Mouse (Mus musculus) heart, embryonic 15.5 days (tissue): ENCODE data around the gene Baz2b. TPM values are rescaled to one million over a fixed set of nuclear protein-coding genes. Genes with fewer than 3 reads are reported as not detected.
A peak's percentile ranks its signal among the peaks of the same experiment; 100 is the strongest.
"Not testable (repeated sequence)": the region's sequence is repeated elsewhere in the genome, so short reads cannot be mapped to it uniquely, and the experiment has no call there.

ENCODE experiments used
- ATAC-seq: fragments of 200-750 bp; cut with Nextera tagmentation; replicated peaks from 2 replicates; pipeline ENCODE4 v1.8.0; 2017; ENCODE audit warnings: low read depth, moderate TSS enrichment; ENCODE audit not compliant: insufficient number of reproducible peaks, insufficient read depth, low FRiP score
- H3K27ac ChIP-seq: fragments of 300-500 bp; sonication (generic); 2 replicates; pipeline ENCODE4 v1.5.1; 2015; ENCODE audit warnings: mild to moderate bottlenecking, inconsistent platforms
- H3K27me3 ChIP-seq: fragments of 300-500 bp; sonication (generic); 2 replicates; pipeline ENCODE4 v1.6.1; 2015; ENCODE audit warnings: inconsistent platforms
- H3K36me3 ChIP-seq: fragments of 300-500 bp; sonication (generic); 2 replicates; pipeline ENCODE4 v1.6.1; 2015; ENCODE audit warnings: mild to moderate bottlenecking, inconsistent platforms
- H3K4me1 ChIP-seq: fragments of 300-500 bp; sonication (generic); replicated peaks from 2 replicates; pipeline ENCODE4 v1.6.1; 2015; ENCODE audit warnings: inconsistent platforms
- H3K4me2 ChIP-seq: fragments of 300-500 bp; sonication (generic); 2 replicates; pipeline ENCODE4 v1.6.1; 2015; ENCODE audit warnings: inconsistent platforms, mild to moderate bottlenecking, moderate library complexity
- H3K4me3 ChIP-seq: fragments of 300-500 bp; sonication (generic); 2 replicates; pipeline ENCODE4 v1.5.1; 2015; ENCODE audit warnings: mild to moderate bottlenecking, inconsistent platforms
- H3K9ac ChIP-seq: fragments of 300-500 bp; sonication (generic); 2 replicates; pipeline ENCODE4 v1.6.1; 2015; ENCODE audit warnings: mild to moderate bottlenecking, inconsistent platforms
- H3K9me3 ChIP-seq: fragments of 300-500 bp; sonication (generic); replicated peaks from 2 replicates; pipeline ENCODE4 v1.6.1; 2016; ENCODE audit warnings: inconsistent platforms
- WGBS: fragments of 180-500 bp; shearing (Covaris S2); methylation state at CpG from one replicate; pipeline ENCODE4 v1.1.7; 2015; ENCODE audit warnings: mixed read lengths; 5-methylcytosine and 5-hydroxymethylcytosine counted together
- polyA plus RNA-seq: library from polyadenylated mRNA; unstranded; fragments of >200 nt; fragmentation: Nextera tagmentation; extraction: Ambion mirVana; gene quantifications from 2 replicates; pipeline ENCODE4 v1.2.1, GENCODE M21; 2015

Baz2b gene
- polyA plus RNA-seq, 1 experiment from 2014 or later = 42.3 TPM

DNA sequence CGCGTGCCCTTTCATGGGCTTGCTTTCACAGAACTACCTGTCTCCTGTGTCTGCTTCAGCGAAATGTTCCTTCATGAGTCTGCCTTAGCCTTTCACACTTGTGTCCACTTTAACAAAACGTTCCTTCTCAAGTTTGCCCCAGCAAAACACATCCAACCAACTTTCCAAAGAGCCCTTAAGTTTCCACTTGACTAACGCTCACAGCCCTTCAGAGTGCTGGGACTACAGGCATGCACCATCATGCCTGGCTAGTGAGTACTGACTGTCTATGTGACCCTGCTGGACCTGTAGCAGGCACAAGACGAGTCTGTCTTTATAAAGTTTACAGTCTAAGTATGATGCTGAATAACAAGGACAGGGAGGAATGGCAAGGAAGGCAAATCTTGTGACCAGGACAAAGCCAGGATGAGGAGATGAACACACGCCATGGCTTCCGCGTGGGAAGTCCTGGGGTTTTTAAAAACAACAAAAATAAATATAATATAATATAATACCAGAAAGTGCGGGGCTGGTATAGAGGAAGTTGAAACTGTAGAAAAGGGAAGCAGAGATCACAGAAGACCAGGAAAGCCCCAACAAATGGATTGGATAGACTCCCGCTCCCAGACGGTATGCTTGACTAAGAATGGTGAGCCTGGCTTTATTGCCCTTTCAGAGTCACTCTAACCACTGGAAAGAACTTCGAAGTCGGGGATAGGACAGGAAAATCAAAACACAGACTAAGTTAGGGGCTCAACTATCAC, 120.7 kb downstream of the Baz2b start:
- peaks cover 23% of the 10 kb centered on the region for H3K4me1 ChIP-seq
- H3K9me3 ChIP-seq = no peaks in the 10 kb centered on the region
- WGBS = 79% methylated on average over 14 of the region's 14 CpGs
- no peaks in the 10 kb centered on the region for H3K36me3 ChIP-seq
- H3K27ac ChIP-seq = peak overlapping the region; percentile 48
- no peaks in the 10 kb centered on the region for H3K27me3 ChIP-seq
- no peak overlapping the region for H3K4me3 ChIP-seq
- no peak overlapping the region for H3K4me2 ChIP-seq
- no peak for ATAC-seq
- H3K9ac ChIP-seq = no peak overlapping the region

DNA sequence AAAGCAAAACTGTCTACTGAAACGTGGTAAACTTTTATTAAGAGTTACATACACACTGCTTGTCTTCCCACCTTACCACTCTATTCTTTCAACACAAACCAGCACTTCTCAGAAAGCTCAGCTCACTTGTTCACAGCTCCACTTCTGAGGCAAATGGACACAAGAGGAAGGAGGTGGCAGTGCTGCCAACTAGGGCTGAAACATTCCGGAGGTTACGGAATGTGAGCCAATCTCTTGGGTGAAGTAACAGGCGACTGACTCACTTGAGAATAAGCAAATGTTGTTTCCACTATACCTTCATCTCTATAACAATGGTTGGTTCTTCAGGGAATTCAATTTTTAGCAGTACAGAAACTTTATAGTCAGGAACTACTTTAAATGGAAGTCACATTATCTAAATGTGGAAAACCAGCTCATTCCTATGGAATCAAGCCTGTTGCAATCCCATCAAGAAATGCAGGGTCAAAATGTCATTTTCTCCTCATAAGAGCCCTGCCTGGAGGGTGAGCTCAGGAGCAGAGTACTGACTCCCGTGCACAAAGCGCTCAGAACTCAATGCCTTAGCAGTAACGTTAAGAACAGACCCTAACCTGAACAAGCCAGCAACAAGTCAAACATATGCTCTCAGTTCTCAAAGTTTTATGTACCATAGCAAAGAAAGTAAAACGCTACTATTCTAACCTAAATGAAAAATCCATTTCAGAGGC, 123.3 kb downstream of the Baz2b start:
- Histone ChIP-seq H3K9ac (no peak overlapping the region), H3K36me3 (no peaks in the 10 kb centered on the region), H3K4me1 (peaks cover 32% of the 10 kb centered on the region), H3K27ac (peak overlapping the region; percentile 70), H3K27me3 (no peaks in the 10 kb centered on the region), H3K9me3 (no peaks in the 10 kb centered on the region), H3K4me2 (no peak overlapping the region), H3K4me3 (no peak overlapping the region)
- no peak for ATAC-seq
- 38% methylated on average over 8 of the region's 8 CpGs for WGBS

DNA sequence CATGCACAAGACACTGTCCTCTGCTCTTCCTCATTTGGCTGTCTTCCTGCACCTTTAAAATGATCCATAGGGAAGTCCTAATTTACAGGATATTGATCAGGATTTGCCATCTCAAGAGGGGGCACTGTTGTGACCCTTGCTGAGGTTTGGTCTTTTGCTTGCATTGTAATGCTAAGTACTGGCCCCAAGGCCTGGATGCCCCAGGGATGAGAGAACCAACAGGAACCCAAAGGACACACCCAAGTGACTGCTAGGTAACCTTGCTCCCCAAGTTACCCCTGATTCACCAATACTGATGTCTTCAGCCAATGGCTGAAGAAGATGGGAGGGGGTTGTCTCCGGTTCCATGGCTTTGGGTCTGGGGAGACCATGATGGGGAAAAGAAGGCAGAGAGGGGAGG, 124.8 kb downstream of the Baz2b start:
- ATAC-seq = no peak
- WGBS = 95% methylated on average over 1 of the region's 1 CpGs

DNA sequence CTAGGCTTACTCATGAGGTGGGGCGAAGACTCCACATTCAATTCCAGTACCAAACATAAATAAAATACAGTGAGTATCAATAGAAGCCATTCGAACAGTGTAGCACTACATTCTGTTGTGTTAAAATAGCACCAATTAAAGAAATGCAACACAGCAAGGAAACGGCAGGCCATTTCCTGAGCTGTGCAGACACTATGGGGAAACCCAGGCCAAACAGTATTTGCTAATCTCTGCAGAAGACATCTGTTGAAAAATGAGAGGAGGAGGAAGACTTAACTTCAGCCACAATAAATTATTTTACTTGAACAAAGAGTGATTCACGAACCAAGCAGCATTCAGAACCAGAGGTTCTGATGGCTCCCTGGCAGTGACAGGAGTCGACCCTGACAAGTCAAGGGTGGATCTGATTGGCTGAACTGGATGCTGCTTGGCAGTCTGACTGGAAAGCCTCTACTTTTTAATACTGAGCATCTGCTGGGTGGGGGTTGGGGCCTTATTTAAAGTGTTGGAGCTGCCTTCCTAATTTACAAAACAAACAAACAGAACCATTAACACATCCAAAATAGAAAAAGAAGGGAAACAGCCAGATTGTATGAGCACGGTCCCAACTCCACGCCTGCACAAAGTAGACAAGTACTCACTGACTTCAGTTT, 126.5 kb downstream of the Baz2b start:
- no peaks in the 10 kb centered on the region for H3K27me3 ChIP-seq
- peak overlapping the region; percentile 38; the same call in 1 of the 2 replicates for H3K27ac ChIP-seq
- ATAC-seq = no peak
- H3K36me3 ChIP-seq = no peaks in the 10 kb centered on the region
- H3K4me2 ChIP-seq = no peak overlapping the region
- H3K4me1 ChIP-seq = peaks cover 24% of the 10 kb centered on the region
- no peak overlapping the region for H3K4me3 ChIP-seq
- no peaks in the 10 kb centered on the region for H3K9me3 ChIP-seq
- 56% methylated on average over 7 of the region's 7 CpGs for WGBS
- H3K9ac ChIP-seq = no peak overlapping the region

More for the DNA sequence above, 124.8 kb downstream of the Baz2b start:
- Histone ChIP-seq H3K4me3 (no peak overlapping the region), H3K9ac (no peak overlapping the region), H3K4me1 (peaks cover 36% of the 10 kb centered on the region), H3K4me2 (no peak overlapping the region), H3K36me3 (no peaks in the 10 kb centered on the region), H3K27ac (no peak overlapping the region), H3K9me3 (no peaks in the 10 kb centered on the region), H3K27me3 (no peaks in the 10 kb centered on the region)

DNA sequence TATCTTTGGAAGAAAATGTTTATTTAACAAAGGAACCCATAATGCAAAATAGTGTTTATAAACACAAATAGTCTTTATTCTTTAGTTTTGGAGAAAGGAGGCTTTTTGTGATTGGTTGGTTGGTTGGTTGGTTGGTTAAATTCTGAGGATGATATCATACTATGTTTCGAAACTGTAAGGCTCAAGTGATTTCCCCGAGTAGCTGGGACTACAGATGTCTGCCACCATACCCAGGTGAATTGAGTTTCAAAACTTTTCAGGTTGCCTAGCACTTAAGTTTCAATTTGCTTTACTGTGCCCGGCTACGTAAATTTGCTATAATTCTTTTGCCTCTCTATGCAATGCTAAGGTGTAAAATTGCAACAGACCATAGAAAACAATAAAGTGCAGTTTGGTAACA, 127.4 kb downstream of the Baz2b start:
- H3K36me3 ChIP-seq = no peaks in the 10 kb centered on the region
- H3K9me3 ChIP-seq = no peaks in the 10 kb centered on the region
- no peaks in the 10 kb centered on the region for H3K27me3 ChIP-seq
- no peak overlapping the region for H3K4me2 ChIP-seq
- no peak overlapping the region for H3K4me3 ChIP-seq
- ATAC-seq = no peak
- H3K4me1 ChIP-seq = peaks cover 28% of the 10 kb centered on the region
- no peak overlapping the region for H3K27ac ChIP-seq
- 94% methylated on average over 4 of the region's 4 CpGs for WGBS
- no peak overlapping the region for H3K9ac ChIP-seq

DNA sequence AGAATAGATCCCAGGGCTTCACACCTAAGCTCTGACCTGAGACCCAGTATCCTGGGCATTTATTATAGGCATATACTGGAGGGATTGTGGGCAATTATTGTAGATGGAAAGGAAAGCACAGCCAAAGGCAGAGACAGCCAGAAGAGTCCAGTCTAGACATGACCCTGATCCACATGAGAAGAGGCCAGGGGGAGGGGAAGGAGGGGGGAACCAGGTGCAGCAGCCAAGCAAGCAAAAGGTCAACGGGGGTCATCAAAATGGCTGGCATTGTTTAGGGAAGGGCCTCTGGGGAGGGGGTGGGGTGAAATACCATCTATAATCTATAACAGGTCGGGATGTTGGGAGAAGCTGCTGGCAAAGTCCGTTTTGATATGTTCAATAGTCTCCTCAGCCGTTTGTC, 128.8 kb downstream of the Baz2b start:
- Histone ChIP-seq H3K27me3 (no peaks in the 10 kb centered on the region), H3K36me3 (no peaks in the 10 kb centered on the region), H3K9ac (no peak overlapping the region), H3K4me3 (no peak overlapping the region), H3K27ac (no peak overlapping the region), H3K4me2 (no peak overlapping the region), H3K9me3 (no peaks in the 10 kb centered on the region), H3K4me1 (peaks cover 26% of the 10 kb centered on the region)
- no peak for ATAC-seq
- WGBS = 72% methylated on average over 4 of the region's 4 CpGs

DNA sequence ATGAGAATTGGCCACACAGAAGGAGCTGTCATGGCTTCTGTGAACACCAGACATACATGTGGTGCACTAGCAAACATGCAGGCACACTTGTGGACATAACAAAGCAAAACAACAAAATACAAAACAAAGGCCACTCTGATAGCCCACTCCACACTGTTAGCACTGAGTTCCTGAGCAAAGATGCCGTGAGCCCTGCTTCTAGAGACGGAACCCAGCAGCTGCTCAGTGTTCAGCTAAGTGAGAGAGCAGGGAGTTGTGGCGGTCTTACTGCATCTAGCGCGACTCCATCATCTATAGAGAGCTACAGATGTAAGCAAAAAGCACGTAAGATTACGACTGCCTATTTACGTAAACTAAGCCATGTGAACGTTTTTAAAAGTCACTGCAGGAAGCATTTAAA, 132.0 kb downstream of the Baz2b start:
- no peak overlapping the region for H3K4me2 ChIP-seq
- no peak overlapping the region for H3K27ac ChIP-seq
- no peak for ATAC-seq
- no peaks in the 10 kb centered on the region for H3K9me3 ChIP-seq
- H3K9ac ChIP-seq = no peak overlapping the region
- H3K4me3 ChIP-seq = no peak overlapping the region
- no peaks in the 10 kb centered on the region for H3K36me3 ChIP-seq
- H3K27me3 ChIP-seq = no peaks in the 10 kb centered on the region
- 81% methylated on average over 9 of the region's 9 CpGs for WGBS
- H3K4me1 ChIP-seq = peaks cover 19% of the 10 kb centered on the region

DNA sequence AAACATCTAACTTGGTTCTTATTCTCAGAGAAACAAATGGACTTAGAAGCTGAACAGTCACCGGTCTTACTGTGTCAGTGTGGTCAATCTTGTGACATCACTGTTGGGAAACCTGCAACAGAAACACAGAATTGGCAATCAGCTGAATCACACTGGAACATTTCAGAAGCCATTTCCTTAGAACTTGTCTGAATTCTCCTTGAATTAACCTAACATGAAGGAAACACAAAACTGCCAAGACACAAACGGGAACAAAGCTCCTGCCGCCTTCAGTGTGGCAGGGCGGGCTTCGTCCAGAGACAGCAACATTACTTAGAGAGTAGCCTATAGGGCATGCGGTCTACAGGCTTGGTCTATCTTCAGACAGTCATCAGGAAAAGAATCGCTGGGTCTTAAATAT, 132.8 kb downstream of the Baz2b start:
- Histone ChIP-seq H3K4me1 (peaks cover 22% of the 10 kb centered on the region), H3K27me3 (no peaks in the 10 kb centered on the region), H3K4me3 (no peak overlapping the region), H3K36me3 (no peaks in the 10 kb centered on the region), H3K9ac (no peak overlapping the region), H3K9me3 (no peaks in the 10 kb centered on the region), H3K27ac (no peak overlapping the region), H3K4me2 (no peak overlapping the region)
- ATAC-seq = no peak
- 61% methylated on average over 7 of the region's 7 CpGs for WGBS

DNA sequence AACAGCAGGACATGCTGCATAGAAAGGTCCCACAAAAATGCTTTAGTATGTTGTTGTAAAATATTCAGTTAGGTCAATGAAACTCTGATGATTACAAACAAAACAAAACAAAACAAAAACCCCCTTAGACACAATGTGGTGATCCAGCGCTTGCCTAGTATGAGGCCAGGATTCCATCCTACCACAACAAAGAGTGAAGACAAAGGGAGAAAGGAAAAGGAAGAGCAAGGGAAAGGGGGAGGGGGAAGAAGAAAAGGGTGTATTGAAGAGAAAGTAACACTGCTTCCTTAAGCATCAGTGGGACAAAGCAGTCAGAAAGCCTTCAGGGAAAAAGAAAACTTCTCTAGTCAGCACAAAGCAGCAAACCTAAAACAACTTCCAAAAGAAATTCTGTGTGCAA, 133.6 kb downstream of the Baz2b start:
- Histone ChIP-seq H3K4me2 (no peak overlapping the region), H3K4me3 (no peak overlapping the region), H3K36me3 (no peaks in the 10 kb centered on the region), H3K9me3 (no peaks in the 10 kb centered on the region), H3K27ac (no peak overlapping the region), H3K27me3 (no peaks in the 10 kb centered on the region), H3K9ac (no peak overlapping the region), H3K4me1 (peaks cover 23% of the 10 kb centered on the region)
- ATAC-seq = no peak
- WGBS = 48% methylated on average over 1 of the region's 1 CpGs

DNA sequence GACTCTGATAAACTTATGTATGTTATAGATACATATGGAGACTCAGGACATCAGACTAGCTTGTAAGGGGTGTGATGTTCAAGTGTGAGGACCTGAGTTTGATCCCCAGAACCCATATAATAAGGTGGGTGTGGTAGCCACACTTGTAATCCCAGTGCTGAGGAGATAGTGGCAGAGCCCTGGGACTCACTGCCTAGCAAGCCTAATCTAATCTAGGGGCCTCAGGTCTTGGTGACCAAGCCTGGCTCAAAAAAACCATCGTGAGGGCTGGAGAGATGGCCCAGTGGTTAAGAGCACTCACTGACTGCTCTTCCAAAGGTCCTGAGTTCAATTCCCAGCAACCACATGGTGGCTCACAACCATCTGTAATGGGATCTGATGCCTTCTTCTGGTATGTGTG, 135.8 kb downstream of the Baz2b start:
- H3K4me3 ChIP-seq, H3K4me2 ChIP-seq, H3K36me3 ChIP-seq, H3K27me3 ChIP-seq, H3K27ac ChIP-seq, H3K9ac ChIP-seq, H3K9me3 ChIP-seq, ATAC-seq: not testable (repeated sequence)
- peaks cover 19% of the 10 kb centered on the region for H3K4me1 ChIP-seq
- 63% methylated on average over 1 of the region's 1 CpGs for WGBS

DNA sequence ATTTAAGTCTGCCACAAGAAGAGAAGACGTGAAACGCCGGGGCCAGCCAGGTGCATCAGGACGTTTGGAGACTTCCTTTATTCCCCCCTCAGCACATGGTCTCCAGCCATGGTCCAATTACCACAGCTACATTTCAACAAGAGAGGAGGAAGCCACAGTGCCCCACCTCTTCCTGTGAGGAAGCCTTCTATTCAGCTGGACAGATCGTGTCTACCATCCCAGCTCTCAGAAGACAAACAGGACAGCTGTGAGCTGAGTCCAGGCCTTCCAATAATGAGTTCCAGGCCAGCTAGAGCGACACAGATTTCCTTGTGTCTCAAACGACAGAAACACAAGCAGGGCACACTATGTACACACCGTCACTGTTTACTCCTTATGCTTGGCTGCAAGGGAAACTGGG, 137.8 kb downstream of the Baz2b start:
- H3K36me3 ChIP-seq = no peaks in the 10 kb centered on the region
- no peak overlapping the region for H3K9ac ChIP-seq
- 50% methylated on average over 8 of the region's 8 CpGs for WGBS
- H3K4me2 ChIP-seq = no peak overlapping the region
- H3K4me1 ChIP-seq = peaks cover 11% of the 10 kb centered on the region
- H3K27me3 ChIP-seq = no peaks in the 10 kb centered on the region
- peak; percentile 50; the same call in 1 of the 2 replicates for ATAC-seq
- H3K4me3 ChIP-seq = no peak overlapping the region
- no peaks in the 10 kb centered on the region for H3K9me3 ChIP-seq
- no peak overlapping the region; the same call in 1 of the 2 replicates for H3K27ac ChIP-seq
